Mouse (Mus musculus) gonadal fat pad, adult 2 months (tissue): Measurements from ENCODE around the gene Fam92b. TPM values are rescaled to one million over a fixed set of nuclear protein-coding genes. Genes with fewer than 3 reads are reported as not detected.

ENCODE experiments used
- polyA plus RNA-seq: library from polyadenylated mRNA; depleted of rRNA; stranded (reverse); fragments of >200 nt; gene quantifications from 2 replicates; pipeline ENCODE4 v1.2.3, GENCODE M21; 2012; rRNA removed

Gene Fam92b
- polyA plus RNA-seq, 1 experiment = 0.88 TPM

Other genes with a start within 250 kb of the Fam92b start
- 36.5 and 48.8 TPM in 2 replicates for gene Crispld2, start 185.0 kb downstream of the Fam92b start, polyA plus RNA-seq
- 53.0 and 62.2 TPM in 2 replicates for gene Zdhhc7, start 76.0 kb downstream of the Fam92b start, polyA plus RNA-seq
- 17.9 and 19.8 TPM in 2 replicates for gene 6430548M08Rik, start 63.3 kb downstream of the Fam92b start, polyA plus RNA-seq
- 24.0 and 29.1 TPM in 2 replicates for gene Gse1, start 51.0 kb upstream of the Fam92b start, polyA plus RNA-seq